In the genomic region with DNA sequence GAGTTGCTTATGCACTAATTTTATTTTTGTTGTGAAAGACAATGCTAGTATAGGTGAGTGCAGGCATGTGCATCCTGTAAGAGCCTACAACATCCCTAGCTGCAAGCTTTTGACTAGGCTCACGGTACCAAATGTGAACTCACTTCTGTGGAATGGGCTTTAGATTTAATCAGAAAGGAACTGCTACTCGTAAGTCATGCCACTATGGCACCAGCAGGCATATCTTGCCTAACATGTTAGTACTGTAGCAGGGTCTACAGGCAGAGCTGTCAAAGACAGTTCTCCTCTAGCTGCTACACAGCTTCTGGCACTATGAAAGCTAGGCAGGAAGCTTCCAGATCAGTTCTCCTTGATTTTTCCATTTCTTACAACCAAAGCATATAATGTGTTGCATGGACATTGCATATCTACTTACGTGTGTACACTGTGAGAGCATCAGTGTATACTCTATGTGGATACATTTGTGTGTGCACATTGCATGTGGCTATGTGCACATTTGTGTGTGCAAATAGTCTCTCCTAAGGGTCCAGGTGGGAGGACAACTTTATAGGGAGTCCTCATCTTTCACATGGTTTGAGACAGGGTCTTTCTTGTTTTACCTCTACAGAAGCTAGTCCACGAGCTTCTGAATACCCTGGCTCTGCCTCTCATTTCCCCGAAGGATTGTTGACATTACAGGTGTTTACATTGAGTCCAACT, we compare ENCODE assay signal across 24 mouse cellular contexts.
"Had no signal": no experiment of that assay in that cellular context is flagged by ENCODE, and none has a peak within 500 bp of the region (broad histone marks: within the 10 kb centered on the region; RNA-seq: fewer than 3 reads in every experiment).

No protein-coding gene starts in this region.

- H3K4me3 ChIP-seq: gastrocnemius, adult 2 months; heart, adult 2 months; heart, embryonic 10.5 days; heart, embryonic 12.5 days; hindbrain, embryonic 10.5 days; hindbrain, embryonic 12.5 days; hindbrain, embryonic 15.5 days; intestine, embryonic 15.5 days; layer of hippocampus, adult 2 months; limb, embryonic 13.5 days; limb, embryonic 15.5 days had no signal

- H3K4me1 ChIP-seq: hindbrain, embryonic 10.5 days; hindbrain, embryonic 12.5 days; hindbrain, embryonic 15.5 days; intestine, embryonic 15.5 days; limb, embryonic 13.5 days; limb, embryonic 15.5 days had no signal

- ATAC-seq: forebrain, embryonic 16.5 days; inflammation-experienced regulatory T-cells, adult 6 months; intestine, embryonic 15.5 days had no signal

- H3K27me3 ChIP-seq: heart, embryonic 12.5 days; hindbrain, embryonic 12.5 days; hindbrain, embryonic 15.5 days; intestine, embryonic 15.5 days; limb, embryonic 13.5 days; limb, embryonic 15.5 days had no signal

- H3K27ac ChIP-seq: gastrocnemius, adult 2 months; heart, embryonic 10.5 days; hindbrain, embryonic 10.5 days; hindbrain, embryonic 12.5 days; hindbrain, embryonic 15.5 days; intestine, embryonic 15.5 days; layer of hippocampus, adult 2 months; limb, embryonic 13.5 days; limb, embryonic 15.5 days had no signal

- H3K9ac ChIP-seq: heart, embryonic 12.5 days; hindbrain, embryonic 12.5 days; hindbrain, embryonic 15.5 days; intestine, embryonic 15.5 days; limb, embryonic 13.5 days; limb, embryonic 15.5 days had no signal

- DNase-seq: gastrocnemius, adult 2 months; gastrocnemius, postnatal 10 days; gastrocnemius, postnatal 25 days; heart, adult 2 months; heart, postnatal 10 days; heart, postnatal 4 days; kidney, adult 18-20 months; kidney, adult 8-10 months; kidney, postnatal 10 days; kidney, postnatal 25 days; kidney, postnatal 4 days; layer of hippocampus, postnatal 36 days; left cerebral cortex, postnatal 4 days had no signal

- H3K9me3 ChIP-seq: heart, embryonic 10.5 days; heart, embryonic 12.5 days; hindbrain, embryonic 10.5 days; hindbrain, embryonic 15.5 days; intestine, embryonic 15.5 days; limb, embryonic 15.5 days had no signal

- H3K4me2 ChIP-seq: heart, embryonic 12.5 days; hindbrain, embryonic 12.5 days; hindbrain, embryonic 15.5 days; intestine, embryonic 15.5 days; limb, embryonic 13.5 days; limb, embryonic 15.5 days had no signal
